Mouse (Mus musculus) brain, adult 2 months (tissue): ENCODE measurements around the gene Wwc2.
A peak's percentile ranks its signal among the peaks of the same experiment; 100 is the strongest.

ENCODE experiments used
- DNase-seq: peaks from one replicate; pipeline ENCODE4 v3.0.0; 2011; ENCODE audit warnings: low read depth, low spot score

Gene Wwc2

DNA sequence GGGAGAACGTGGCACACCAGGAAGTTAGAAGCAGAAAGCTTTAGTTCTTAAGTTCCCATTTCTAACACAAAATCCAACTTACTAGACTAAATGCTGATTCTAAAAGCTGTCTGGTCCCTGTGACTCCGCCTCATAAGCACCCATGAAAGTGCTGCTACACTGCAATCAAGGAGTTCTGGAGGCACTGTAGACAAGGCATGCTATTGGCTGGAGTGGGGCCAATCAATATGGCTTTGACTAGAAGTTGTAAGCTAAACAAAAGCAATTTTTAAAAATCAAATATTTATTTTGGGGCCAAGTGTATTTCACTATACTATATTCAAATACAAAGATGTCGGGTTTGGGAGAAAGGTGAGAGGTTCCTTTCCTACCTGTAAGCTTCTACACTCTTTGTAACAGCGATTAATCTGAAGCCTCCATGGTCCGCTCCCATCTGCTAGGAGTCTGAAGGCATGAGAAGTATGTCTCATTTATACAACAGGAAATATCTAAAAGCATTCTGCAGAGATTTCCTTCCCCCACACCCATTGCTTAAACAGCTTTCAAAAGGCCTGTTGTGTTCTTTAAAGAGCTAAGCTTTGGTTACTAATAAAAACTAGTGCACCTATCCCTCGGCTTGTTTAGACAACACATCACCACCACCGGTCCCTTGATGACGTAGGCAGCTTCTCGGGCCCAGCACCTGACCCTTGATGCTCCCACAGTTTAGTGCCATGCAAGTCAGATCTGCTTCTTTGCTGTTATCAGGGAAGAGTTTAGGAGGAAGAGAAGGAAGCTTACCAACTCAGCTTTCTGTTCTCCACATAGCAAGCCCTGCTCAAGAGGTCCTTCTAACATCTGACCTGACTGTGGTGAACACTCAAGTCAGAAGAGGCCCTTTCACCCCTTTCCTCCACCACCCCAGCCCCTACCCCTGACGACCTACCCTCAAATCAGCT lies 50.5 kb downstream of the Wwc2 start:
- no peak for DNase-seq

DNA sequence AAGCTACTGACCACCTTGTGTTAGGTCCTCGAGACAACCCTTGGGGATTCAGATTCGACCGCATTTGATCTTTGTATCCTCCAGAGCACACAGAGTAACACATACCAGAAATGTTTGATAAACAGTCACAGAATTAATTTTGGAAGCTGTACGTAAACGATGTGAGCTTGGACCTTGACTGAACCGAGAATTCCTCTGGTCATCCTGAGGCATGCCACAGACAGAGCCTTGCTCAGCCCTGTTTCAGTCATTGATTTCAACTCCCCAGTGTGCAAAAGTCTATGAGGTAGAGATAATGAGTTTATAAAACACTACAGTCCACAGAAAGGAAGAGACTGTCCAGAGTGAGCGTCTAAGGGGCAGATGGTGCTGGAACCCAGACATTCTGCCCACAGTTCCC lies 51.5 kb downstream of the Wwc2 start:
- no peak for DNase-seq

GRCm38 (mm10) chr8:47936386-47936785 lies 54.3 kb downstream of the Wwc2 start:
- DNase-seq = no peak

GRCm38 (mm10) chr8:47935461-47935860 lies 55.3 kb downstream of the Wwc2 start:
- DNase-seq = no peak

GRCm38 (mm10) chr8:47933087-47933486 lies 57.6 kb downstream of the Wwc2 start:
- DNase-seq = no peak

DNA sequence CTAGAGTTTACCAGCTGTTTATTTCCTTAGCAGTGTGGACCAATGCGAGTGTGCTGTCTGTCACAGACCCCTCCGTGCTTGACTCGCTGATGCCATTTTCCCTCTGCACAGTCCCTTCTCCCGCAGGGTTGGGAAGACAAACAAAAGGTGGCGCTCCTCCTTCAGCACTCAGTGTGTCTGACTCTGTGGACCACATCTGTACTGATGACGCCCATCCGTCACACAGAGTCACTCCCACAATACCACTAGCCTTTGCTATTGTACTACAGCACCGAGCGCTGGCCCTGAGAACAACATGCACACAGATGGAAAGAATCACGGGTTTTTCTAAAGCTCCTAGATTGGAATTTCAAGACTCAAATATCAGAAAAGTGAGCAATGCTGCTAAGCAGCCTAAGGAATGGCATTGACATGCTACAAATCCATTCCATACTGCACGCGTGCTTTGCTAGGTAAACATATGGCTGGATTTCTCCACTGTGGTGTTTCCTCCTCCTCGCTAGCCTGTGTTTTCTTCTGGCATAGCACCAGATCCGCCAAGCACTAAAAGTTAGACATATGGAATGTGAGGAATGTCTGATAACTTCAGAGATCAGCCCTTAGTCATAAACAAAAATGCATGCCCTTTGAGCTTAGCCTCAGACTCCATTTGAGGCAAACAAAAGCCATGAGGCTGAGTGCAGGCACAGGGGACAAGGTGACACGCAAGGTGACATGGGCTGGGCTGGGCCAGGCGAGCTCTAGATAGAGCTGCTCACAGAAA lies 58.5 kb downstream of the Wwc2 start:
- DNase-seq = peak; percentile 72

- peak; percentile 36 for DNase-seq
These were observed 59.4 kb downstream of the Wwc2 start for GRCm38 (mm10) chr8:47931371-47931770.

GRCm38 (mm10) chr8:47929615-47930014 lies 61.1 kb downstream of the Wwc2 start:
- DNase-seq = no peak

GRCm38 (mm10) chr8:47928604-47929185 lies 62.0 kb downstream of the Wwc2 start:
- DNase-seq = no peak

DNA sequence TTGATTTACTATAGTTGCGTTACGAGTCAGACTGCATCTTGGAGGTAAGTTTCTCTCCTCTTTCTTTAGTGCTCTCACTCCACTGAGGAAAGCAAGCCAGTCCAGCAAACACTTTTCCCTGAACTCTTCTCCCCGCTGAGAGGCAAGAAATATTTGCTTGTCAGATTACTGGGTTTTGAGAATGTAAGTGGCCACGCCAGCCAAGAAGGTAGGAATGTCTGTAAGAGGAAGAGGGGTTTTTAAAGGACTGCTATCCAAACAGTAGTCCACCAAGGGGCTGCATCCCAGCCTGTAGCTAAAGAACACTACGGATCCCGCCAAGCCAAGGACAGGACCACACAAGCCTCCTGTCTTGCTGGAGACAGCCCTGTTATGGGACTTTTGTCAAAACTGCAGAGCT lies 65.8 kb downstream of the Wwc2 start:
- DNase-seq = no peak

GRCm38 (mm10) chr8:47922816-47923215 lies 67.9 kb downstream of the Wwc2 start:
- DNase-seq = no peak

DNA sequence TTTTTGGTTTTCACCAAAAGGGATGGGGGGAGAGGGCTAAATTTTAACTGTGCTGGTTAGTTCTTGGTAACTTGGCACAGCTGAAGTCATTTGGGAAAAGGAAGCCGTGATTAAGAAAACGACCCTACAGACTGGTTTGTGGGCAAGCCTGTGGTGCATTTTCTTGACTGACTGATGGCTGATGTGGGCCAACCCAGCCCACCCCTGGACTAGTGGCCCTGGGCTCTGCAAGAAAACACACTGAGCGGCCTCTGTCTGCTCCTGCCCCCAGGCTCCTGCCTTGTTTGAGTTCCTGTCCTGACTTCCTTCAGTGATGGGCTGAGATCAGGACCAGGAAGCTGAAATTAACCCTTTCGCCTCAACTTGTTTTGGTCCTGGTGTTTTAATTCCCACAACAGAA lies 68.7 kb downstream of the Wwc2 start:
- no peak for DNase-seq

DNA sequence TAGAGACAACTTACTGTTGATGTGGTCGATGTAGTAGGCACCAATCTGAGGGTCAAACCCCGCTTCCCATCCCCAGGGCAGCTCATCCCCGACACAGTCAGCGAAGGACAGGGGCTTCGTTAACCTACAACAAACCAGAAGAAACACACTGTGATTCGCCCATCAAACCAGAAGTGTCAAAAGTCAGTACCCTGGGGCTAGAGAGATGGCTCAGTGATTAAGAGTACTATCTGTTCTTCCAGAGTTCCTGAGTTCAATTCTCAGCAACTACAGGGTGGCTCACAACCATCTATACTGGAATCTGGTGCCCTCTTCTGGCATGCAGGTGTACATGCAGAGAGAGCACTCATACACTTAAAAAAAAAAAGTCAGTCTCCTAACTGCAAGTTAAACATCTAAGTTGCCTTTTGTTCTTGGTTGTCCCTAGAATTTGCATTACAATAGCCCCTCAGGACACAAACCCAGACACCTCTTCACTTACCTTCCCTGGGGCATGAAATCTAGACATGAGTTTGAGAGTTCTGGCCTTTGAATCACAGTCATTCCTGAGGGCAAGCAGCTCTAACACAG lies 70.1 kb downstream of the Wwc2 start:
- DNase-seq = no peak

GRCm38 (mm10) chr8:47917060-47918035 lies 73.4 kb downstream of the Wwc2 start:
- DNase-seq = peak; percentile 57

DNA sequence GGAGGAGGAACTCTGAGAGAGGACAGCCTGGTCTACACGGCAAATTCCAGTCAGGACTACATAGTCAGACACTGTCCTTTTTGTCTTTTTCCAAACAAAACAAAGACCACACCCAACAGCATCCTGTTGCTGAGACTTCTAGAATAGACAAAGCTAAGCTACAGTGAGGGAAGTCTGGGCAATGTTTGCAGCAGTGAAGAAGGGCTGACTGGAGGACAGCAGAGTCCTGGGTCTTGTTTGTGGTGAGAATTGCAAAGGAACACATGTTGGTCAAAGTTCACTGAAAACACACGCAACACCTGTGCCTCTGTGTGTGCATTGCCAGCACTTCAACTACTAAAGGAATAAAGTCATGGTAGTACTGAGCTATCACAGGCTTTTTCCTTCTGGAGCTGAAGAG lies 75.2 kb downstream of the Wwc2 start:
- no peak for DNase-seq

- DNase-seq = no peak
These were observed 75.8 kb downstream of the Wwc2 start for GRCm38 (mm10) chr8:47914946-47915345.

GRCm38 (mm10) chr8:47914161-47914560 lies 76.6 kb downstream of the Wwc2 start:
- DNase-seq = no peak

- DNase-seq = no peak
These were observed 77.1 kb downstream of the Wwc2 start for GRCm38 (mm10) chr8:47913621-47914020.

GRCm38 (mm10) chr8:47909681-47910080 lies 81.0 kb downstream of the Wwc2 start:
- DNase-seq = no peak

GRCm38 (mm10) chr8:47907056-47907455 lies 83.7 kb downstream of the Wwc2 start:
- no peak for DNase-seq

GRCm38 (mm10) chr8:47906142-47906541 lies 84.6 kb downstream of the Wwc2 start:
- DNase-seq = no peak
